Mouse (Mus musculus) liver, embryonic 12.5 days (tissue): Measurements from ENCODE around the gene Caly. TPM values are rescaled to one million over a fixed set of nuclear protein-coding genes. Genes with fewer than 3 reads are reported as not detected.

ENCODE experiments used
- ATAC-seq: fragments of 200-750 bp; cut with Nextera tagmentation; 2 replicates; pipeline ENCODE4 v1.8.0; 2017; ENCODE audit warnings: moderate number of reproducible peaks, mild to moderate bottlenecking, moderate library complexity
- H3K27ac ChIP-seq: fragments of 300-500 bp; sonication (generic); 2 replicates; pipeline ENCODE4 v1.5.1; 2016; ENCODE audit warnings: mild to moderate bottlenecking
- H3K27me3 ChIP-seq: fragments of 300-500 bp; sonication (generic); replicated peaks from 2 replicates; pipeline ENCODE4 v1.6.1; 2016; ENCODE audit warnings: mild to moderate bottlenecking, moderate library complexity
- H3K36me3 ChIP-seq: fragments of 300-500 bp; sonication (generic); 2 replicates; pipeline ENCODE4 v1.6.1; 2016; ENCODE audit warnings: mild to moderate bottlenecking, moderate library complexity
- H3K4me1 ChIP-seq: fragments of 300-500 bp; sonication (generic); 2 replicates; pipeline ENCODE4 v1.6.1; 2016
- H3K4me2 ChIP-seq: fragments of 300-500 bp; sonication (generic); 2 replicates; pipeline ENCODE4 v1.6.1; 2016; ENCODE audit warnings: mild to moderate bottlenecking, moderate library complexity
- H3K4me3 ChIP-seq: fragments of 300-500 bp; sonication (generic); 2 replicates; pipeline ENCODE4 v1.5.1; 2016; ENCODE audit warnings: mild to moderate bottlenecking, moderate library complexity
- H3K9ac ChIP-seq: fragments of 300-500 bp; sonication (generic); 2 replicates; pipeline ENCODE4 v1.6.1; 2016; ENCODE audit warnings: mild to moderate bottlenecking, moderate library complexity
- H3K9me3 ChIP-seq: fragments of 300-500 bp; sonication (generic); replicated peaks from 2 replicates; pipeline ENCODE4 v1.6.1; 2016; ENCODE audit warnings: mild to moderate bottlenecking, moderate library complexity
- WGBS: fragments of 180-500 bp; shearing (Covaris S2); methylation state at CpG from one replicate; pipeline ENCODE4 v1.1.7; 2016; ENCODE audit not compliant: insufficient replicate concordance; 5-methylcytosine and 5-hydroxymethylcytosine counted together
- polyA plus RNA-seq: library from polyadenylated mRNA; unstranded; fragments of >200 nt; fragmentation: Nextera tagmentation; extraction: Ambion mirVana; gene quantifications from 2 replicates; pipeline ENCODE4 v1.2.1, GENCODE M21; 2016

The Caly gene
- polyA plus RNA-seq, 1 experiment from 2014 or later, result 0.33 TPM

DNA sequence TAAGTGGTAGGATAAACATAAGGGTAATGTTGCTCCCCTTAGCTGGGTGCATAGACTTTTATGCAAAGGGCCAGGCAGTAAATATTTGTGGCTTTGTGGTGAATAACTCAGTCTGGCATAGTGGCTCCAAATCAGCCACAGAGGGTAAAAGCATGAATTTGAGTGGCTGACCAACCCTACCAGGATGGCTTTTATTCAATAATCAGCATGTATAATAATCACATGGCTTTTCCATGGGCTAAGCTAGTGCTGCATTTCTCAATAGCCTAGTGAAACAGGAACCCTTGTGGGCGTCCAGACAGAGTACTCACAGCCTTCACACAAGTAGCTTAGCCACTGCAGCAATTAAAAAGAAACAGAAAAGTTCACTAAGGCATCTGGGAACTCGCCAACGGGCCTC, 29.6 kb upstream of the Caly start:
- Histone ChIP-seq H3K27me3 (no peaks in the 10 kb centered on the region), H3K4me3 (no peak overlapping the region), H3K27ac (no peak overlapping the region), H3K4me1 (peaks cover 19% of the 10 kb centered on the region), H3K4me2 (no peak overlapping the region), H3K36me3 (peaks cover 59% of the 10 kb centered on the region), H3K9me3 (no peaks in the 10 kb centered on the region), H3K9ac (no peak overlapping the region)
- 52% methylated on average over 3 of the region's 3 CpGs for WGBS
- ATAC-seq, result no peak

DNA sequence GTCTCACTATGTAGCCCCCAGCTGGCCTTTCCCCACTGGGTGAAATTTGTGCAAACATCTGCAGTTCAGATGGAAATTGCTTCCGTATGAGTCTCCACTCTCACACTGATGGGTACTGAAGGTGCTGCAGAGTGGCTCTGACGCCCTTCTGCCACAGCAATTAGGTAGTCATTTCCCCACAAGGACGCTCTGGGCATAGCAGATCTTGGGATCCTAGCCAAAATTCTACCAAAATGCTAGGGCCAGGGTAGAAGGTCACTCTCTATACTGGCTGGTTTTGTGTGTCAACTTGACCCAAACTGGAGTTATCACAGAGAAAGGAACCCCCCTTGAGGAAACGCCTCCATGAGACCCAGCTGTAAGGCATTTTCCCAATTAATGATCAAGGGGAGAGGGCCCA, 21.7 kb upstream of the Caly start:
- H3K4me2 ChIP-seq, result no peak overlapping the region
- WGBS, result 61% methylated on average over 4 of the region's 4 CpGs
- H3K36me3 ChIP-seq, result peaks cover 33% of the 10 kb centered on the region
- H3K9ac ChIP-seq, result no peak overlapping the region
- H3K4me1 ChIP-seq, result peaks cover 15% of the 10 kb centered on the region
- H3K27ac ChIP-seq, result no peak overlapping the region
- H3K27me3 ChIP-seq, result no peaks in the 10 kb centered on the region
- no peaks in the 10 kb centered on the region for H3K9me3 ChIP-seq
- ATAC-seq, result no peak
- H3K4me3 ChIP-seq, result no peak overlapping the region

DNA sequence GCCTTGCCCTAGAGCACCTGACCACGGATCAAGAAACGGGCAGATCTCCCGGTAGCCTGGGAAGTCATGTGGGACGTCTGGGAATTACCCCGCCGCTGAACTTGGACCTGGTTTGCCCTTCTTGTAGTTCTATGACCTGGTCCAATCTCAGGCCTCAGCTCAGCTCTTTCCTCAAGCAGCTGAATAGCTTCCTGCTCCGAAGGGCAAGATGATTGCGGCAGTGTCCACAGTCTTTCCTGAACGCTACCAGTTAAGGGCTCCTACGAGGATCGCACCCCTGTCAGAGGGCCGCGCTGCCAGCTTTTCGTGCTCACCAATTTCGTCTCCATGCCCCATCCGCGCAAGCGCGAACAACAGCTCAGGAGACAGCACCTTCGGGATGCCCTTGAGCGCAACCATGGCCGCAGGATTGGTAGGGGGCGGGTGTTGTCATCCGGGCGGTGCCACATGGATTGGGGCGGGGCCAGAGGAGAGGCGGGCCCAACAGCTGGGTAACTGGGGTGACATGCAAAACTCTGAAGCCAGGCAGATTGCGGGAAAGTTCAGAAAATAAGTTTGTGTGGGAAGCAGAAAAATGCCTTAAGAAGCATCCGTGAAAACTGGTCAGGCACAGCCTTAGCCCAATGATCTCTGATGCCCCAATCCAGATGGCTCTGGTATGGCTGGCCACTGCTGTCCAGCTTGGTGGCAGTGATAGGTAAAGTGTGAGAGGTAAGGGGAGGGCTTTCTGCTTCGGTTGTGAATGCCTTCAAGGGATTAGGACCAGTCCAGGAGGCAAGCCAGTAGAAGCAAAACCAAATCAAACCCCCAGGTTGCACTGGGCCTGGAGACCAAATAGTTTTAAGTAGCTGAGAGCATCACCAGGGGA, 19.9 kb upstream of the Caly start, which contains the start of gene Fuom:
TSS of gene Fuom (minus strand) at position 449 of the 868 bp plus-strand sequence.
- peaks cover 21% of the 10 kb centered on the region for H3K4me1 ChIP-seq
- peaks cover 17% of the 10 kb centered on the region for H3K36me3 ChIP-seq
- no peaks in the 10 kb centered on the region for H3K9me3 ChIP-seq
- 4% methylated on average over 30 of the region's 30 CpGs for WGBS
- peak within 1 kb of the TSS; percentile 50 for H3K4me3 ChIP-seq
- H3K27me3 ChIP-seq, result no peaks in the 10 kb centered on the region
- H3K27ac ChIP-seq, result no peak within 1 kb of the TSS
- peak; percentile 89 for ATAC-seq
- peak within 1 kb of the TSS; percentile 55 for H3K9ac ChIP-seq
- H3K4me2 ChIP-seq, result peak within 1 kb of the TSS; percentile 67

DNA sequence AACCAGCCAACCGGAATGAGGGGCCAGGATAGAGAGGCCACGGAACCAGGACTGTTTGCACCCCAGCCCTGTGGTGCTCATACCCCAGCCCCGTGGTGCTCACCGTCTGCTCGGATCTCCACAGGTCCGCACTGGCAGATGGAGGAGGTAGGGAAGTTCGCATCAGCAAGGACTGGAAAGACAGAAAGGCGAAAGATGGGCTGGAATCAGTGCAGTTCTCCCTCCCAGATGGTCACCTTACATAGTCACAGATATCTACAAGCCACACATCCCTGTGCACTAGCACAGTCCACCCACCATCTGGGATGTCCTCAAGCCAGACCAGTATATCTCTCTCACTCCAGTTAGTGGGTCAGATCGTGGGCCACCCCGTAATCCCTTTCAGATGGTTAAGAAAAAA, 19.1 kb upstream of the Caly start:
- peak overlapping the region; percentile 50 for H3K4me3 ChIP-seq
- WGBS, result 73% methylated on average over 10 of the region's 10 CpGs
- peaks cover 12% of the 10 kb centered on the region for H3K36me3 ChIP-seq
- peaks cover 21% of the 10 kb centered on the region for H3K4me1 ChIP-seq
- peak overlapping the region; percentile 55; the same call in 1 of the 2 replicates for H3K9ac ChIP-seq
- no peaks in the 10 kb centered on the region for H3K9me3 ChIP-seq
- H3K4me2 ChIP-seq, result peak overlapping the region; percentile 67
- ATAC-seq, result no peak
- H3K27me3 ChIP-seq, result no peaks in the 10 kb centered on the region
- H3K27ac ChIP-seq, result no peak overlapping the region

DNA sequence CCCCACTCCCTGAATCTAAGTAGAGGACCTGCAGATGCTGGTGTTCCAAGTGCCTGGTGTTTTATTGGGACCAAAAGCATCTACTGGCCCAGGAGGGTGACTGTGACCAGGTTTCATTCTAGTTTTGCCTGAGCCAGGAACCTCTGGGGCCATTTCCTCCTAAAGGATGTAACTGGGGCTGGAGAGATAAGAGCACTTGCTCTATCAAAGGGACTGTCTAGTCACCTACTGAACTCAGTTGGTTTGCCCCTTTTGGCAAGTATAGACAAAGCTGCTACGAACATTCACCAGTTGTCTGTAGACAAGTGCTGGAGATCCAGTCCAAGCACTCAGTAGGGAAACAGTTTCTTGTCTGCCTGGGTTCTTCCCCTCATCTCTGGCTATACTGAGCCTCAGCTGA, 16.1 kb upstream of the Caly start:
- 22% methylated on average over 1 of the region's 1 CpGs for WGBS
- no peak for ATAC-seq
- no peaks in the 10 kb centered on the region for H3K9me3 ChIP-seq

DNA sequence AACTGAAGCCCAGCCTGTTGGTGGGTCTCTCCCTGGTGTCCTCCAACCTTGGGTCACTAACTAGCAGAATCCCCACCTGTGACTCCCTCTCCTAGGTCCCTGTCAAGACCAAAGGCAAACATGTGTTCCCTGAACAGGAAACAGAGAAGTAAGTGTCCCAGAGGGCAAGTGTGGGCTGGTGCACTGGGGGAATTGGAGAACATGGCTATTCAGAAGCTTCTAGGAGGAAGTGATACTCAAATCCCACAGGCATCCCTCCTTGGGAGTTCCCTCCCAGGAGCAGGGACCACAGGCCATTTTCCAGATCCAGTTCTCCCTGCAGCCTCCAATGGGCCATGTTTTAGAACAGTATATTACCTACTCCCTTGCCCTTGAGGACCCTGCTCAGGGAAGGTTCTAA, 13.7 kb upstream of the Caly start:
- no peak overlapping the region for H3K27ac ChIP-seq
- peaks cover 6% of the 10 kb centered on the region; the same call in 1 of the 2 replicates for H3K4me1 ChIP-seq
- no peak overlapping the region for H3K9ac ChIP-seq
- no peak overlapping the region for H3K4me3 ChIP-seq
- H3K36me3 ChIP-seq, result no peaks in the 10 kb centered on the region
- no peak for ATAC-seq
- H3K9me3 ChIP-seq, result no peaks in the 10 kb centered on the region
- H3K27me3 ChIP-seq, result 0 out of 2 replicates have a peak, but pooled peaks cover 6% of the 10 kb centered on the region
- H3K4me2 ChIP-seq, result no peak overlapping the region

More for the DNA sequence above, 16.1 kb upstream of the Caly start:
- no peaks in the 10 kb centered on the region for H3K36me3 ChIP-seq
- no peak overlapping the region for H3K4me3 ChIP-seq
- peaks cover 21% of the 10 kb centered on the region for H3K4me1 ChIP-seq
- H3K9ac ChIP-seq, result no peak overlapping the region
- H3K4me2 ChIP-seq, result no peak overlapping the region
- 0 out of 2 replicates have a peak, but pooled peaks cover 6% of the 10 kb centered on the region for H3K27me3 ChIP-seq
- H3K27ac ChIP-seq, result no peak overlapping the region

DNA sequence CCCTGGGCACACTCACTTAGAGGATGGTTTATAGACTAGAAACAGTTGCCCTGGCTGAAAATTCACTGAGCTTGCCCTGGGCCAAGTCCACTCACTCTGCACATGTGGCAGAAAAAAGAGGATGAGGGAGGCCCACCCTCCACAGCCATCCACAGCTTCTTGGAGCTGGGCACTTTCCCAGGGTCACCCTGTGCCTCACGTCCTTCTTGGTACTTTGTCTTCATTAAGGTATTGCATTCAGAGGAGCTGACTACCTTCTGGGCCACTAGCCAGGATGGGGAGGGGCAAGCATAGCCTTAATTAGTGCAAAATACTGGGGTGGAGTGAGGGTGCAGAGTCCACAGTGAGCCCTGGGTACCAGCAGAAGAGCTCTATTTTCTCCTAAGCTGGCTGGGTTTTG, 13.2 kb upstream of the Caly start:
- 39% methylated on average over 1 of the region's 1 CpGs for WGBS
- H3K4me3 ChIP-seq, result no peak overlapping the region
- no peak overlapping the region for H3K9ac ChIP-seq
- no peaks in the 10 kb centered on the region for H3K36me3 ChIP-seq
- no peak overlapping the region for H3K27ac ChIP-seq
- ATAC-seq, result no peak
- H3K27me3 ChIP-seq, result 0 out of 2 replicates have a peak, but pooled peaks cover 6% of the 10 kb centered on the region
- H3K4me2 ChIP-seq, result no peak overlapping the region
- no peaks in the 10 kb centered on the region for H3K9me3 ChIP-seq
- peaks cover 6% of the 10 kb centered on the region; the same call in 1 of the 2 replicates for H3K4me1 ChIP-seq

DNA sequence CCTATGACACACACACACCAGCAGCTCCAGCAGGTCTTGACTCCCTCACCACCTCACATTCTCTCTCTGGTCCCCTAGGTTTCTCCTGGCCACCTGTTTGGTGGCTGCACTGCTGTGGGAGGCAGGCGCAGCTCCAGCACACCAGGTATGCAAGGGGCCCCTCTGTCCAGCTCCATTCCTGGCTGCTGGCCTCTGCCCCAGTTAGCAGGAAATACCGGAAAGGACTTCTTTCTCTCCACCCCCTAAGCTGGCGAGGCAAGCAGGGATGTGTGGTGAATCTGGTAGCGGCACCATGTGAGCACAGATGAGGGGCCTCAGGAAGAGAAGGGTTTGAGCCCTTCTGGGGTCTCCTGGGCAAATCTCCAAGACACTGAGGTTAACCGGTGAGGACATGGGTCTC, 12.6 kb upstream of the Caly start:
- Histone ChIP-seq H3K27me3 (0 out of 2 replicates have a peak, but pooled peaks cover 6% of the 10 kb centered on the region), H3K4me3 (no peak overlapping the region), H3K36me3 (no peaks in the 10 kb centered on the region), H3K4me1 (peaks cover 6% of the 10 kb centered on the region; the same call in 1 of the 2 replicates), H3K9ac (no peak overlapping the region), H3K9me3 (no peaks in the 10 kb centered on the region), H3K4me2 (no peak overlapping the region), H3K27ac (no peak overlapping the region)
- no peak for ATAC-seq
- 42% methylated on average over 5 of the region's 5 CpGs for WGBS

DNA sequence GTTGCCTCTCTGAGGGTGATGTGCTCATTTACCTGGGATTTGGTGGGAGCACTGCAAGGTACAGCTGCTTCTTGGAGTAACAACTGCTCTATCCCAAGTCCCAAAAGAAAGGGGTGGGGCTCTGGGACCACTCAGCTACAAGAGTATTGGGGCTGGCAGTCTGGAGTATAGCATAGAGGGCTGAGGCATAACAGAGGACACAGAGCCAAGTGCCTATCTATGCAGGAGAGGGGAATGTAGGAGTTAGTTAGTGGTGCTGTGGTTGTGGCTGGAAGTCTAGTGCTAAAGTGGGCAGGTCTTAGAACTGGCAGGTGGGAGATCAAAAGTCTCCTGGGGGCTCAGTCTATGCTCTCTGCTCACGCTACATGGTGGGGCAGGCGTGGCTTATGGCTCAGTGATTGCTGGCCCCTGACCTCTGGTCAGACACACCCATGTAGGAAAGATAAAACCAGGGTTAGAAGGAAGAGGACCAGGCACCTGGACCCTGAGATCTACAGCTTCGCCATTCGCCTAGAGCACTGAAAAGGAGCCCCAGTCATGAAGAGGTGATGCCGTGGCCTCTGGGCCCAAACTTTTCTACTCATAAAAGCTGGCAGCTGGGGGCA, 10.7 kb upstream of the Caly start, which contains the start of gene Prap1:
TSS of gene Prap1 (plus strand) at position 472 of the 605 bp plus-strand sequence.
- 61% methylated on average over 5 of the region's 5 CpGs for WGBS
- no peaks in the 10 kb centered on the region for H3K36me3 ChIP-seq
- no peak within 1 kb of the TSS for H3K9ac ChIP-seq
- no peak within 1 kb of the TSS for H3K4me3 ChIP-seq
- H3K27ac ChIP-seq, result no peak within 1 kb of the TSS
- no peak for ATAC-seq
- no peaks in the 10 kb centered on the region for H3K4me1 ChIP-seq
- H3K9me3 ChIP-seq, result no peaks in the 10 kb centered on the region
- 0 out of 2 replicates have a peak, but pooled peaks cover 6% of the 10 kb centered on the region for H3K27me3 ChIP-seq
- no peak within 1 kb of the TSS for H3K4me2 ChIP-seq

DNA sequence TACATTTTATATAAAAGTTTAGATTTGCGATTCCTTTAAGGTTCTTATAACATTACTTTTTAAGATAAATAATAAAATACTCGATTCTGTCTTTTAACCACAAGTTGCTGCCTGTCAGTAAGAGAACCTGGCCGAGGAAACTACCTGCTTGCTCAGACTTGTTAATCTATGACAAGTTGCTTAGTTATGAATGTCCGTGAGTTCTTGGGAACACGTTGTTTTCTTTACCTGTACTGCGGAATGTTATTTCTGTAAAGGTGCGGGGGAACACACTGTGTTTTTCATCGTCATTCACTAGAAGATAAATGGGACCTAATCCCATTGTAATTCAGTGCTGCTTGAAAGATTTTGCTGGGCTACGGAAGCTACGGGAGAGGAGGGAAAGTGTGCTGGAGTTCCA, 8.3 kb upstream of the Caly start:
- no peak overlapping the region for H3K4me3 ChIP-seq
- 71% methylated on average over 10 of the region's 10 CpGs for WGBS
- no peaks in the 10 kb centered on the region for H3K4me1 ChIP-seq
- ATAC-seq, result no peak
- no peak overlapping the region for H3K4me2 ChIP-seq
- no peaks in the 10 kb centered on the region for H3K9me3 ChIP-seq
- H3K36me3 ChIP-seq, result no peaks in the 10 kb centered on the region
- no peak overlapping the region for H3K27ac ChIP-seq
- 0 out of 2 replicates have a peak, but pooled peaks cover 6% of the 10 kb centered on the region for H3K27me3 ChIP-seq
- H3K9ac ChIP-seq, result no peak overlapping the region

DNA sequence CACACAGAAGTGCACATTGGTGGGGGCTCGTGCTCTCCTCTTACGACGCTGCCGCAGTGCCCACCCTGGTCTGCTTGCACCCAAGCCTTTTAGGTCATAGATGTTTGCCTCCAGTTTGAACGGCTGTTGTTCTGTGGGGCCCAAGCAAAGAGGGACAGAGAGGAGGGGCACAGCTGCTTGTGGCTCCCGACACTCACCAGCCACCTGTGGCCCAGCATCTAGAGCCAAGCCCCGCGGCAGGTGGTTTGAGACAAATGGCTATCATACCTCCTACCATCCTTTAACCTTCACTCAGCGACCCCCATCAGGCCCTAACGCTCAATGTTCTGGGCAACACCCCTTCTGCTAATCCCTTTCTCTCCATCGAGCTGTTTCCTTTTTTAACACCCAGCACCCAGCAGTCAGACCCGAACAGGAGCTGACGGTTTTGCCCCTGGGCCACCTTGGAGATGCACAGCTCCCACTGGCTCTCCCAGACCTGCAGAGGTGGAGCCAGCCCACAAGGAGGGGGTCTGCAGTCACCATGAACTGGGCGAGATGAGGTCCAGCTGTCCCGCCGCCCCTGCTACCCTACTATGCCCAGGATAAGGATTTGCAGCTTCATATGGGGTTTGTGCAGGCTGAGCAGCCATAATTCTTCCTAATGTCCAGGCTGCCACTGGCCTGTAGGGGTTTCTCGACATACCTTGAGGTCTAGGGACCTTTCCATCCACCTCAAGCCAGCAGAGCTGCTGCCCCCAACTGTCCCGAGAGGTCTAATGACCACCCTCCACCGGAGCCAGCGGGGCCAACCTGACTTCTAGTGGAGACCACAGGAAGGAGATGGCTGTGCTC, 723 bp downstream of the Caly start:
- peak; percentile 10; the same call in 1 of the 2 replicates for ATAC-seq
- Histone ChIP-seq H3K36me3 (no peaks in the 10 kb centered on the region), H3K27me3 (peaks cover 44% of the 10 kb centered on the region), H3K9ac (no peak overlapping the region), H3K27ac (no peak overlapping the region), H3K4me1 (0 out of 2 replicates have a peak, but pooled peaks cover 4% of the 10 kb centered on the region), H3K9me3 (no peaks in the 10 kb centered on the region), H3K4me2 (no peak overlapping the region), H3K4me3 (no peak overlapping the region)
- 26% methylated on average over 20 of the region's 20 CpGs for WGBS
